In genomic region chr13:97193420-97193819, GRCm38 (mm10) we compare ENCODE assay signal across 8 mouse cellular contexts. TPM values are rescaled to one million over a fixed set of nuclear protein-coding genes. Genes with fewer than 3 reads are reported as not detected.
A peak's percentile ranks its signal among the peaks of the same experiment; 100 is the strongest.
DNase-seq lines count a peak whose midpoint lies in the region; ATAC-seq and TF ChIP-seq lines count a peak whose summit lies in the region.

No protein-coding gene starts in this region.

- H3K4me3 ChIP-seq in limb, embryonic 14.5 days (replicated peaks; ENCODE audit: low read length) = no peak overlapping the region
- H3K4me3 ChIP-seq in limb, embryonic 10.5 days = no peak overlapping the region

- H3K27ac ChIP-seq in limb, embryonic 14.5 days (replicated peaks; ENCODE audit: low read depth, low read length) = no peak overlapping the region
- H3K27ac ChIP-seq in limb, embryonic 10.5 days = no peak overlapping the region

- intact Hi-C loops in gastrocnemius, postnatal 14 days (cut with DNase I; ENCODE audit: low total_unique reads) = no loop called here

- 48% methylated on average over 7 of the region's 7 CpGs for WGBS in limb, embryonic 14.5 days
- WGBS in limb, embryonic 10.5 days = 78% methylated on average over 7 of the region's 7 CpGs

- no peak for TF ChIP-seq POLR2A in limb, embryonic 14.5 days (IDR thresholded peaks at IDR 0.05; ENCODE audit: borderline replicate concordance, extremely low read depth, insufficient read depth, insufficient read length)

- no peak overlapping the region for H3K9ac ChIP-seq in limb, embryonic 14.5 days (ENCODE audit: low read depth, low read length, severe bottlenecking)

- H3K27me3 ChIP-seq in limb, embryonic 14.5 days (ENCODE audit: control insufficient read depth, insufficient read depth, low read length) = no peaks in the 10 kb centered on the region
- H3K27me3 ChIP-seq in limb, embryonic 10.5 days (ENCODE audit: low read depth, poor library complexity, severe bottlenecking) = 0 out of 2 replicates have a peak, but pooled peaks cover 9% of the 10 kb centered on the region

- no peak for ATAC-seq in limb, embryonic 14.5 days (ENCODE audit: low FRiP score, low read depth)
- no peak for ATAC-seq in activated CD4-positive, CD25-positive, alpha-beta regulatory T cell, adult 4 months

- peak; percentile 58 for DNase-seq in limb, embryonic 14.5 days (ENCODE audit: low spot score)
- no peak for DNase-seq in limb, embryonic 10.5 days (ENCODE audit: low spot score)
- peak; percentile 64 for DNase-seq in brain, embryonic 18.5 days (ENCODE audit: low read depth, low spot score)
- peak; percentile 78 for DNase-seq in gastrocnemius, postnatal 14 days
- peak; percentile 70 to 76 for DNase-seq in layer of hippocampus, postnatal 10 days (ENCODE audit: low spot score in 2 of 2)
- DNase-seq in right cerebral cortex, adult 18-20 months = peak; percentile 77
- no peak for DNase-seq in thymus, postnatal 25 days

- peaks cover 3% of the 10 kb centered on the region; the same call in 1 of the 2 replicates for H3K4me1 ChIP-seq in limb, embryonic 14.5 days (ENCODE audit: control insufficient read depth, insufficient read depth, low read length)
- H3K4me1 ChIP-seq in limb, embryonic 10.5 days = peaks cover 17% of the 10 kb centered on the region

- H3K36me3 ChIP-seq in limb, embryonic 14.5 days (ENCODE audit: control insufficient read depth, insufficient read depth, low read length) = no peaks in the 10 kb centered on the region
- H3K36me3 ChIP-seq in limb, embryonic 10.5 days = no peaks in the 10 kb centered on the region

- no peak overlapping the region for H3K4me2 ChIP-seq in limb, embryonic 14.5 days (replicated peaks; ENCODE audit: low read depth, low read length, severe bottlenecking)

- no peaks in the 10 kb centered on the region for H3K9me3 ChIP-seq in limb, embryonic 14.5 days (ENCODE audit: control insufficient read depth, low read length)
- no peaks in the 10 kb centered on the region for H3K9me3 ChIP-seq in limb, embryonic 10.5 days (replicated peaks)

RNA-seq across cellular contexts. Expression of gene Hexb, which starts 4.7 kb away (rescaled TPM):
- 46.3 and 50.7 TPM in 2 replicates for polyA plus RNA-seq in limb, embryonic 14.5 days (2012; rRNA removed)
- polyA plus RNA-seq in limb, embryonic 14.5 days (2014; fragmentation: Nextera tagmentation; extraction: Ambion mirVana) = 60.1 and 60.5 TPM in 2 replicates
- polyA plus RNA-seq in limb, embryonic 10.5 days (2016; fragmentation: Nextera tagmentation; extraction: Ambion mirVana) = 15.2 and 18.2 TPM in 2 replicates
- 10 to 100 TPM; 12.8 to 13.0 TPM for total RNA-seq in gastrocnemius, postnatal 14 days (2021)
- 100 to 1,000 TPM in 1 of 2 experiments, 10 to 100 TPM in 1; 91.3 to 102 TPM for total RNA-seq in layer of hippocampus, postnatal 10 days (2021)
- polyA plus RNA-seq in activated CD4-positive, CD25-positive, alpha-beta regulatory T cell, adult 4 months (2017; shearing (Covaris generic)) = 10 to 100 TPM; 76.8 to 77.4 TPM

RNA-seq across cellular contexts. Expression of gene Enc1, which starts 47.5 kb away (rescaled TPM):
- polyA plus RNA-seq in limb, embryonic 14.5 days (2012; rRNA removed) = 33.5 and 40.7 TPM in 2 replicates
- 8.9 and 12.1 TPM in 2 replicates for polyA plus RNA-seq in limb, embryonic 14.5 days (2014; fragmentation: Nextera tagmentation; extraction: Ambion mirVana)
- 2.5 and 4.3 TPM in 2 replicates for polyA plus RNA-seq in limb, embryonic 10.5 days (2016; fragmentation: Nextera tagmentation; extraction: Ambion mirVana)
- total RNA-seq in gastrocnemius, postnatal 14 days (2021) = 1 to 10 TPM; 3.2 to 3.6 TPM
- total RNA-seq in layer of hippocampus, postnatal 10 days (2021) = 100 to 1,000 TPM; 561 to 584 TPM
- polyA plus RNA-seq in activated CD4-positive, CD25-positive, alpha-beta regulatory T cell, adult 4 months (2017; shearing (Covaris generic)) = 1 to 10 TPM; 3.0 to 3.8 TPM

RNA-seq across cellular contexts. Expression of gene Gfm2, which starts 55.7 kb away (rescaled TPM):
- 26.9 and 29.6 TPM in 2 replicates for polyA plus RNA-seq in limb, embryonic 14.5 days (2012; rRNA removed)
- 28.2 and 29.1 TPM in 2 replicates for polyA plus RNA-seq in limb, embryonic 14.5 days (2014; fragmentation: Nextera tagmentation; extraction: Ambion mirVana)
- polyA plus RNA-seq in limb, embryonic 10.5 days (2016; fragmentation: Nextera tagmentation; extraction: Ambion mirVana) = 41.0 and 41.5 TPM in 2 replicates
- total RNA-seq in gastrocnemius, postnatal 14 days (2021) = 10 to 100 TPM; 39.8 to 47.7 TPM
- 10 to 100 TPM; 26.8 to 32.6 TPM for total RNA-seq in layer of hippocampus, postnatal 10 days (2021)
- polyA plus RNA-seq in activated CD4-positive, CD25-positive, alpha-beta regulatory T cell, adult 4 months (2017; shearing (Covaris generic)) = 10 to 100 TPM; 38.3 to 42.6 TPM

RNA-seq across cellular contexts. Expression of gene Nsa2, which starts 55.7 kb away (rescaled TPM):
- polyA plus RNA-seq in limb, embryonic 14.5 days (2012; rRNA removed) = 66.8 and 121 TPM in 2 replicates
- 88.3 and 88.4 TPM in 2 replicates for polyA plus RNA-seq in limb, embryonic 14.5 days (2014; fragmentation: Nextera tagmentation; extraction: Ambion mirVana)
- 55.6 and 58.7 TPM in 2 replicates for polyA plus RNA-seq in limb, embryonic 10.5 days (2016; fragmentation: Nextera tagmentation; extraction: Ambion mirVana)
- total RNA-seq in gastrocnemius, postnatal 14 days (2021) = 10 to 100 TPM; 66.5 to 67.6 TPM
- total RNA-seq in layer of hippocampus, postnatal 10 days (2021) = 10 to 100 TPM; 74.8 to 77.9 TPM
- polyA plus RNA-seq in activated CD4-positive, CD25-positive, alpha-beta regulatory T cell, adult 4 months (2017; shearing (Covaris generic)) = 100 to 1,000 TPM; 119 to 163 TPM

Comparison
In these comparisons a context has a peak if more than half of its experiments do, and no peak if none do; other contexts are left out.
1. DNase-seq: peak in limb, embryonic 14.5 days (single experiment), brain, embryonic 18.5 days (single experiment), gastrocnemius, postnatal 14 days (single experiment), layer of hippocampus, postnatal 10 days (2 of 2) and right cerebral cortex, adult 18-20 months (single experiment); none in limb, embryonic 10.5 days (single experiment) and thymus, postnatal 25 days (single experiment).